Mouse (Mus musculus): ENCODE data around the gene Ahsa1. TPM values are rescaled to one million over a fixed set of nuclear protein-coding genes. Genes with fewer than 3 reads are reported as not detected.

The Ahsa1 gene
- total RNA-seq, 1 experiment from 2014 or later, result 113 TPM

Other genes starting within 250 kb of the Ahsa1 start
- not detected in 2 replicates for gene Tmem63c, start 245.1 kb upstream of the Ahsa1 start, total RNA-seq (2017)
- not detected in 2 replicates for gene Ngb, start 163.9 kb upstream of the Ahsa1 start, total RNA-seq (2017)
- gene Gstz1, start 119.3 kb upstream of the Ahsa1 start, total RNA-seq (2017), result 6.9 and 10.2 TPM in 2 replicates
- 4.2 and 8.1 TPM in 2 replicates for gene Pomt2, start 118.5 kb upstream of the Ahsa1 start, total RNA-seq (2017)
- gene Samd15, start 66.8 kb upstream of the Ahsa1 start, total RNA-seq (2017), result 2.0 and 3.5 TPM in 2 replicates
- gene Tmed8, start 66.0 kb upstream of the Ahsa1 start, total RNA-seq (2017), result 43.3 and 44.7 TPM in 2 replicates
- 16.8 and 20.3 TPM in 2 replicates for gene Noxred1, start 27.7 kb upstream of the Ahsa1 start, total RNA-seq (2017)
- 50.5 and 52.8 TPM in 2 replicates for gene Vipas39, start 223 bp upstream of the Ahsa1 start, total RNA-seq (2017)
- not detected in 2 replicates for gene Ism2, start 33.2 kb downstream of the Ahsa1 start, total RNA-seq (2017)
- 133 and 147 TPM in 2 replicates for gene Sptlc2, start 121.9 kb downstream of the Ahsa1 start, total RNA-seq (2017)
- gene Slirp, start 177.4 kb downstream of the Ahsa1 start, total RNA-seq (2017), result 12.0 and 16.2 TPM in 2 replicates
- gene Alkbh1, start 177.5 kb downstream of the Ahsa1 start, total RNA-seq (2017), result 44.8 and 75.5 TPM in 2 replicates
- gene Snw1, start 205.8 kb downstream of the Ahsa1 start, total RNA-seq (2017), result 120 and 127 TPM in 2 replicates
- gene Gm5788, start 228.2 kb downstream of the Ahsa1 start, total RNA-seq (2017), result not detected in 2 replicates
- gene Gm8300, start 247.8 kb downstream of the Ahsa1 start, total RNA-seq (2017), result not detected in 2 replicates

Data from neutrophil, adult 5-6 weeks (primary cell).